Mouse (Mus musculus) limb, embryonic 14.5 days (tissue): ENCODE results near the gene Atn1. TPM values are rescaled to one million over a fixed set of nuclear protein-coding genes. Genes with fewer than 3 reads are reported as not detected.

ENCODE experiments used
- ATAC-seq: fragments of 200-750 bp; cut with Nextera tagmentation; 2 replicates; pipeline ENCODE4 v1.8.0; 2017; ENCODE audit warnings: low read depth, moderate number of reproducible peaks, moderate TSS enrichment; ENCODE audit not compliant: low FRiP score
- DNase-seq: peaks from one replicate; pipeline ENCODE4 v3.0.0-alpha.2; 2015; ENCODE audit warnings: low spot score
- H3K27ac ChIP-seq: fragments of 300-500 bp; sonication (generic); replicated peaks from 2 replicates; pipeline ENCODE4 v1.5.1; 2014; ENCODE audit warnings: low read depth, mild to moderate bottlenecking, low read length, moderate library complexity, mixed read lengths
- H3K27me3 ChIP-seq: fragments of 300-500 bp; sonication (generic); 2 replicates; pipeline ENCODE4 v1.6.1; 2014; ENCODE audit warnings: low read length, mixed read lengths; ENCODE audit not compliant: control insufficient read depth, insufficient read depth
- H3K36me3 ChIP-seq: fragments of 300-500 bp; sonication (generic); 2 replicates; pipeline ENCODE4 v1.6.1; 2014; ENCODE audit warnings: mild to moderate bottlenecking, low read length, moderate library complexity, mixed read lengths; ENCODE audit not compliant: control insufficient read depth, insufficient read depth
- H3K4me1 ChIP-seq: fragments of 300-500 bp; sonication (generic); 2 replicates; pipeline ENCODE4 v1.6.1; 2014; ENCODE audit warnings: antibody characterized with exemption, low read length, mixed read lengths; ENCODE audit not compliant: control insufficient read depth, insufficient read depth
- H3K4me2 ChIP-seq: fragments of 300-500 bp; sonication (generic); replicated peaks from 2 replicates; pipeline ENCODE4 v1.6.1; 2014; ENCODE audit warnings: low read depth, mild to moderate bottlenecking, low read length, moderate library complexity; ENCODE audit not compliant: severe bottlenecking
- H3K4me3 ChIP-seq: fragments of 300-500 bp; sonication (generic); replicated peaks from 2 replicates; pipeline ENCODE4 v1.5.1; 2014; ENCODE audit warnings: low read length
- H3K9ac ChIP-seq: fragments of 300-500 bp; sonication (generic); 2 replicates; pipeline ENCODE4 v1.6.1; 2014; ENCODE audit warnings: mild to moderate bottlenecking, low read depth, low read length, moderate library complexity; ENCODE audit not compliant: severe bottlenecking
- H3K9me3 ChIP-seq: fragments of 300-500 bp; sonication (generic); 2 replicates; pipeline ENCODE4 v1.6.1; 2016; ENCODE audit warnings: low read length; ENCODE audit not compliant: control insufficient read depth
- POLR2A ChIP-seq: fragments of 200-500 bp; IDR thresholded peaks from 2 replicates; pipeline ENCODE4 v1.8.0; 2012; ENCODE audit warnings: inconsistent platforms, mild to moderate bottlenecking, moderate library complexity, borderline replicate concordance; ENCODE audit not compliant: insufficient read depth, insufficient read length; ENCODE audit errors: extremely low read depth
- WGBS: fragments of 180-500 bp; shearing (Covaris S2); extraction: QIAGEN DNeasy Blood & Tissue Kit; methylation state at CpG from one replicate; pipeline ENCODE4 v1.1.7; 2014; 5-methylcytosine and 5-hydroxymethylcytosine counted together
- microRNA counts: library from miRNA; unstranded; fragments of <30 nt; microRNA quantifications from one replicate; lab custom pipeline; 2016
- microRNA-seq: library from miRNA; unstranded; fragments of <30 nt; microRNA quantifications from one replicate; pipeline ENCODE4, GENCODE M21; 2016
- polyA plus RNA-seq, 2 experiments: library from polyadenylated mRNA; depleted of rRNA in 1 of 2; stranded (reverse) in 1 of 2; unstranded in 1 of 2; fragments of >200 nt; fragmentation: Nextera tagmentation in 1 of 2; extraction: Ambion mirVana in 1 of 2; gene quantifications; 2 replicates each; pipeline versions ENCODE4 v1.2.1 to v1.2.3; 2012 to 2014

Gene Atn1
- polyA plus RNA-seq, 2 experiments: 14.6 to 102 TPM

- Histone ChIP-seq H3K27me3 (no peaks in the 10 kb centered on the region), H3K4me2 (no peak overlapping the region), H3K27ac (no peak overlapping the region), H3K36me3 (peaks cover 47% of the 10 kb centered on the region), H3K9ac (no peak overlapping the region), H3K9me3 (no peaks in the 10 kb centered on the region), H3K4me1 (no peaks in the 10 kb centered on the region), H3K4me3 (no peak overlapping the region)
- no peak for TF ChIP-seq POLR2A
- ATAC-seq: no peak
- DNase-seq: no peak
- 88% methylated on average over 6 of the region's 6 CpGs for WGBS
These were observed 57.6 kb downstream of the Atn1 start for GRCm38 (mm10) chr6:124698751-124699150.

DNA sequence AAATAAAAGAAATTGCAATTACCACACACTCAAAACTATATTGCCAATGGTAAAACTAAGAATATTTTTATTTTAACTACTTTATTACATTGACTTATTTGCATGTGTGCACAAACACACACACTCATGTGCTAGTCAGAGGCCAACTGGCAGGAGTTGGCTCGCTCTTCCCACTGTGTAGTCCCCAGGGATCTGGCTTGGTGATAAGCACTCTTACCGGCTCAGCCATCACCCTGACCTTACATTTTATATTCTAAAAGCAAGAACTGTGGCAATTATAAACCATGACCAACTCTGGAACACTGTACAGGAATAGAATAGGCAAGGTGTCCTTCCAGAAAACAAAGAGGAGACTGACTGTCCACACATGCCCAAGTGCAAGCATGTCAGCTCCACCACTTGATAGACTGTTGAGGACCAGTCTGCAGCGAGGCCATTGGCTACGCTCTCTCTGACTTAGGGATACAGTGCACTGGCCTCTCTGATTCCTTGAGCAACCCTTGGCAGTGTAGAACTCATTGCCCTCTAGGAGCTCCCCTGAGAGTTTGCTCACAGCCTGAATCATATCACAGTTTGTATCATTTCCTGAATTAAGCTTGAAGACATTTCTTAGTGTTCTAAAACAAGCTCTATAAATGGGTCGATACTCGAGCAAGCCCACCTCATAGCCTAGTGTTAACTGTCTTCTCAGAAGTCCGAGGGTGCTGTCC lies 59.7 kb downstream of the Atn1 start:
- Histone ChIP-seq H3K9ac (no peak overlapping the region), H3K4me3 (no peak overlapping the region), H3K36me3 (peaks cover 26% of the 10 kb centered on the region), H3K4me1 (no peaks in the 10 kb centered on the region), H3K27me3 (no peaks in the 10 kb centered on the region), H3K27ac (no peak overlapping the region), H3K9me3 (no peaks in the 10 kb centered on the region), H3K4me2 (no peak overlapping the region)
- TF ChIP-seq POLR2A: no peak
- DNase-seq (no peak), ATAC-seq (no peak)
- 94% methylated on average over 7 of the region's 7 CpGs for WGBS

- Histone ChIP-seq H3K9ac (no peak overlapping the region), H3K36me3 (peaks cover 7% of the 10 kb centered on the region), H3K9me3 (no peaks in the 10 kb centered on the region), H3K4me2 (no peak overlapping the region), H3K27ac (no peak overlapping the region), H3K4me3 (no peak overlapping the region), H3K27me3 (no peaks in the 10 kb centered on the region), H3K4me1 (no peaks in the 10 kb centered on the region)
- 82% methylated on average over 15 of the region's 15 CpGs for WGBS
- no peak for TF ChIP-seq POLR2A
- DNase-seq: no peak
- no peak for ATAC-seq
These were observed 62.0 kb downstream of the Atn1 start for GRCm38 (mm10) chr6:124694166-124694955.

DNA sequence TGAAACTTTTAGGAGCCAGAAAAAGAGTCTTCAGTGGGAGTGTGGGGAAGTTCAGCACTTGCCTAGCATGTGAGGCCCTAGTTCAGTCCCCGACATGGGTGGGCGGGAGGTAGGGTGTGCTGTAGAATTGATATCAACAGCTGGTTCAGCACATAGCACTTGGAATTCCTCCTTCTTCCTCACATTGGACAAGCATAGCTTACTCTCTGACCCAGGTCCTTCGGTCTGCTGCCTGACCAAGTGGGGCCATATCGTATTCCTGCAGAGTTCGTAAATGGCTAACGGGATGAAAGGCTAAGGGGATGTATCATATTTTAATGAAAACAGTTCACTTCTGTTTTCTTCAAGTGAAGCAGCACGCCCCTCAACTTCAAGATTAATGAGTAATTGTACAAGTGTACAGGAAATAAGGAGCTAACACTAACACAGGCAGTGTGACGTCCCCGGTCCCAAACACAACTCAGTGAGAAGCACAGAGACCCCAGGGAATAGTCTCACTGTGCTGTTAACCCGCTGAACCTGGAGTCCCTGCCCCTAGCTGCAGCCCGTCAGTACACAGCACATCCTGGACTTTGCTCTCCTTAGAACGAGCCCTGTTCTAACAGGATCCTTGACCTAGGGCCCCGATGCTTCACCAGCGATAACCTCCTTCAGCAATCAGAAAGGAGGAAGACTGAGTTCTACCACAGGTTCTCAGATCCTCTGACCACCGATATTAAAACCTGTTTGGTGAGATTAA lies 62.9 kb downstream of the Atn1 start:
- no peak for DNase-seq
- no peaks in the 10 kb centered on the region for H3K4me1 ChIP-seq
- H3K36me3 ChIP-seq: no peaks in the 10 kb centered on the region; the same call in 1 of the 2 replicates
- no peak overlapping the region for H3K4me3 ChIP-seq
- H3K27ac ChIP-seq: no peak overlapping the region
- WGBS: 64% methylated on average over 15 of the region's 15 CpGs
- no peaks in the 10 kb centered on the region for H3K27me3 ChIP-seq
- no peak for TF ChIP-seq POLR2A
- no peak overlapping the region for H3K9ac ChIP-seq
- no peaks in the 10 kb centered on the region for H3K9me3 ChIP-seq
- ATAC-seq: peak; percentile 76
- H3K4me2 ChIP-seq: no peak overlapping the region

MicroRNA genes within 50 kb of the gene (microRNA counts, 519-probe panel; counts per million panel counts)
- microRNA mmu-miR-141 (lab: Ali Mortazavi, UCI): 2,764 counts per million, percentile 49 among the panel's probes with 10 or more counts
- microRNA mmu-miR-200c (lab: Ali Mortazavi, UCI): 3,734 counts per million, percentile 75 among the panel's probes with 10 or more counts

Small RNA genes lying within 50 kb of the gene (microRNA-seq; reads per million reads assigned to microRNA genes)
- 506 reads per million, percentile 66 among the genes with 10 or more reads in this experiment for gene Mir141
- gene Mir200c: 2,722 reads per million, percentile 82 among the genes with 10 or more reads in this experiment

Other genes with a start within 250 kb of the Atn1 start
- 1.4 and 2.1 TPM in 2 replicates for gene C1ra, start 244.1 kb downstream of the Atn1 start, polyA plus RNA-seq (2012; rRNA removed)
- 1.7 and 1.9 TPM in 2 replicates for gene C1ra, start 244.1 kb downstream of the Atn1 start, polyA plus RNA-seq (2014; fragmentation: Nextera tagmentation; extraction: Ambion mirVana)
- 7.9 and 8.5 TPM in 2 replicates for gene C1s1, start 214.2 kb downstream of the Atn1 start, polyA plus RNA-seq (2012; rRNA removed)
- 3.3 and 3.4 TPM in 2 replicates for gene C1s1, start 214.2 kb downstream of the Atn1 start, polyA plus RNA-seq (2014; fragmentation: Nextera tagmentation; extraction: Ambion mirVana)
- gene C1rb, start 186.2 kb downstream of the Atn1 start, polyA plus RNA-seq (2012; rRNA removed): not detected in 2 replicates
- 0.11 TPM in 1 of 2 replicates, not detected in the other for gene C1rb, start 186.2 kb downstream of the Atn1 start, polyA plus RNA-seq (2014; fragmentation: Nextera tagmentation; extraction: Ambion mirVana)
- 0.23 and 0.24 TPM in 2 replicates for gene C1s2, start 120.4 kb downstream of the Atn1 start, polyA plus RNA-seq (2012; rRNA removed)
- gene C1s2, start 120.4 kb downstream of the Atn1 start, polyA plus RNA-seq (2014; fragmentation: Nextera tagmentation; extraction: Ambion mirVana): 0.10 TPM in 1 of 2 replicates, not detected in the other
- gene Lpcat3, start 93.5 kb downstream of the Atn1 start, polyA plus RNA-seq (2012; rRNA removed): 80.8 and 101 TPM in 2 replicates
- gene Lpcat3, start 93.5 kb downstream of the Atn1 start, polyA plus RNA-seq (2014; fragmentation: Nextera tagmentation; extraction: Ambion mirVana): 49.3 and 51.7 TPM in 2 replicates
- gene Emg1, start 44.3 kb downstream of the Atn1 start, polyA plus RNA-seq (2012; rRNA removed): 135 and 148 TPM in 2 replicates
- 179 and 185 TPM in 2 replicates for gene Emg1, start 44.3 kb downstream of the Atn1 start, polyA plus RNA-seq (2014; fragmentation: Nextera tagmentation; extraction: Ambion mirVana)
- gene Phb2, start 44.2 kb downstream of the Atn1 start, polyA plus RNA-seq (2012; rRNA removed): 203 and 205 TPM in 2 replicates
- 295 and 296 TPM in 2 replicates for gene Phb2, start 44.2 kb downstream of the Atn1 start, polyA plus RNA-seq (2014; fragmentation: Nextera tagmentation; extraction: Ambion mirVana)
- gene Ptpn6, start 17.8 kb downstream of the Atn1 start, polyA plus RNA-seq (2012; rRNA removed): 9.4 and 9.6 TPM in 2 replicates
- 13.9 and 14.2 TPM in 2 replicates for gene Ptpn6, start 17.8 kb downstream of the Atn1 start, polyA plus RNA-seq (2014; fragmentation: Nextera tagmentation; extraction: Ambion mirVana)
- gene Grcc10, start 15.2 kb downstream of the Atn1 start, polyA plus RNA-seq (2012; rRNA removed): 285 and 290 TPM in 2 replicates
- gene Grcc10, start 15.2 kb downstream of the Atn1 start, polyA plus RNA-seq (2014; fragmentation: Nextera tagmentation; extraction: Ambion mirVana): 438 and 458 TPM in 2 replicates
- not detected in 2 replicates for gene Gm45234, start 503 bp downstream of the Atn1 start, polyA plus RNA-seq (2012; rRNA removed)
- not detected in 2 replicates for gene Gm45234, start 503 bp downstream of the Atn1 start, polyA plus RNA-seq (2014; fragmentation: Nextera tagmentation; extraction: Ambion mirVana)
- gene Eno2, start 13.1 kb upstream of the Atn1 start, polyA plus RNA-seq (2012; rRNA removed): 21.7 and 25.3 TPM in 2 replicates
- 6.0 and 10.2 TPM in 2 replicates for gene Eno2, start 13.1 kb upstream of the Atn1 start, polyA plus RNA-seq (2014; fragmentation: Nextera tagmentation; extraction: Ambion mirVana)
- gene Lrrc23, start 23.2 kb upstream of the Atn1 start, polyA plus RNA-seq (2012; rRNA removed): 1.1 TPM in 2 replicates
- 0.88 and 1.2 TPM in 2 replicates for gene Lrrc23, start 23.2 kb upstream of the Atn1 start, polyA plus RNA-seq (2014; fragmentation: Nextera tagmentation; extraction: Ambion mirVana)
- gene Spsb2, start 52.1 kb upstream of the Atn1 start, polyA plus RNA-seq (2012; rRNA removed): 9.8 and 11.1 TPM in 2 replicates
- gene Spsb2, start 52.1 kb upstream of the Atn1 start, polyA plus RNA-seq (2014; fragmentation: Nextera tagmentation; extraction: Ambion mirVana): 8.9 and 10.8 TPM in 2 replicates
- 636 and 744 TPM in 2 replicates for gene Tpi1, start 57.8 kb upstream of the Atn1 start, polyA plus RNA-seq (2012; rRNA removed)
- 808 and 825 TPM in 2 replicates for gene Tpi1, start 57.8 kb upstream of the Atn1 start, polyA plus RNA-seq (2014; fragmentation: Nextera tagmentation; extraction: Ambion mirVana)
- gene Usp5, start 73.0 kb upstream of the Atn1 start, polyA plus RNA-seq (2012; rRNA removed): 105 and 119 TPM in 2 replicates
- 115 and 120 TPM in 2 replicates for gene Usp5, start 73.0 kb upstream of the Atn1 start, polyA plus RNA-seq (2014; fragmentation: Nextera tagmentation; extraction: Ambion mirVana)
- 141 and 164 TPM in 2 replicates for gene Cdca3, start 73.0 kb upstream of the Atn1 start, polyA plus RNA-seq (2012; rRNA removed)
- gene Cdca3, start 73.0 kb upstream of the Atn1 start, polyA plus RNA-seq (2014; fragmentation: Nextera tagmentation; extraction: Ambion mirVana): 128 and 146 TPM in 2 replicates
- gene Gnb3, start 83.8 kb upstream of the Atn1 start, polyA plus RNA-seq (2012; rRNA removed): 1.9 and 2.3 TPM in 2 replicates
- gene Gnb3, start 83.8 kb upstream of the Atn1 start, polyA plus RNA-seq (2014; fragmentation: Nextera tagmentation; extraction: Ambion mirVana): 1.6 and 1.8 TPM in 2 replicates
- gene P3h3, start 101.2 kb upstream of the Atn1 start, polyA plus RNA-seq (2012; rRNA removed): 339 and 401 TPM in 2 replicates
- 57.5 and 67.6 TPM in 2 replicates for gene P3h3, start 101.2 kb upstream of the Atn1 start, polyA plus RNA-seq (2014; fragmentation: Nextera tagmentation; extraction: Ambion mirVana)
- 7.5 and 10.8 TPM in 2 replicates for gene Gpr162, start 107.5 kb upstream of the Atn1 start, polyA plus RNA-seq (2012; rRNA removed)
- 2.1 and 2.3 TPM in 2 replicates for gene Gpr162, start 107.5 kb upstream of the Atn1 start, polyA plus RNA-seq (2014; fragmentation: Nextera tagmentation; extraction: Ambion mirVana)
- gene Cd4, start 131.7 kb upstream of the Atn1 start, polyA plus RNA-seq (2012; rRNA removed): 0.23 and 0.26 TPM in 2 replicates
- gene Cd4, start 131.7 kb upstream of the Atn1 start, polyA plus RNA-seq (2014; fragmentation: Nextera tagmentation; extraction: Ambion mirVana): 0.10 and 0.51 TPM in 2 replicates
- gene Lag3, start 155.2 kb upstream of the Atn1 start, polyA plus RNA-seq (2012; rRNA removed): 2.3 and 3.2 TPM in 2 replicates
- gene Lag3, start 155.2 kb upstream of the Atn1 start, polyA plus RNA-seq (2014; fragmentation: Nextera tagmentation; extraction: Ambion mirVana): 2.0 and 2.6 TPM in 2 replicates
- gene Ptms, start 163.6 kb upstream of the Atn1 start, polyA plus RNA-seq (2012; rRNA removed): 1,126 and 1,778 TPM in 2 replicates
- gene Ptms, start 163.6 kb upstream of the Atn1 start, polyA plus RNA-seq (2014; fragmentation: Nextera tagmentation; extraction: Ambion mirVana): 306 and 353 TPM in 2 replicates
- 407 and 471 TPM in 2 replicates for gene Mlf2, start 174.9 kb upstream of the Atn1 start, polyA plus RNA-seq (2012; rRNA removed)
- 355 and 380 TPM in 2 replicates for gene Mlf2, start 174.9 kb upstream of the Atn1 start, polyA plus RNA-seq (2014; fragmentation: Nextera tagmentation; extraction: Ambion mirVana)
- 215 and 251 TPM in 2 replicates for gene Cops7a, start 209.0 kb upstream of the Atn1 start, polyA plus RNA-seq (2012; rRNA removed)
- 137 and 144 TPM in 2 replicates for gene Cops7a, start 209.0 kb upstream of the Atn1 start, polyA plus RNA-seq (2014; fragmentation: Nextera tagmentation; extraction: Ambion mirVana)
- gene Pianp, start 240.2 kb upstream of the Atn1 start, polyA plus RNA-seq (2012; rRNA removed): 35.2 and 44.6 TPM in 2 replicates
- gene Pianp, start 240.2 kb upstream of the Atn1 start, polyA plus RNA-seq (2014; fragmentation: Nextera tagmentation; extraction: Ambion mirVana): 20.0 and 20.3 TPM in 2 replicates